Mouse (Mus musculus): Measurements from ENCODE around the gene Tspear. TPM values are rescaled to one million over a fixed set of nuclear protein-coding genes. Genes with fewer than 3 reads are reported as not detected.

Tspear gene
- total RNA-seq, 2 experiments from 2014 or later: not detected

GRCm38 (mm10) chr10:77922681-77923080 is 236.3 kb downstream of the Tspear start:
- no peak for ATAC-seq (ENCODE audit: poor library complexity, severe bottlenecking)

GRCm38 (mm10) chr10:77926140-77926539 is 239.8 kb downstream of the Tspear start:
- peak; percentile 87 for ATAC-seq (ENCODE audit: poor library complexity, severe bottlenecking)

DNA sequence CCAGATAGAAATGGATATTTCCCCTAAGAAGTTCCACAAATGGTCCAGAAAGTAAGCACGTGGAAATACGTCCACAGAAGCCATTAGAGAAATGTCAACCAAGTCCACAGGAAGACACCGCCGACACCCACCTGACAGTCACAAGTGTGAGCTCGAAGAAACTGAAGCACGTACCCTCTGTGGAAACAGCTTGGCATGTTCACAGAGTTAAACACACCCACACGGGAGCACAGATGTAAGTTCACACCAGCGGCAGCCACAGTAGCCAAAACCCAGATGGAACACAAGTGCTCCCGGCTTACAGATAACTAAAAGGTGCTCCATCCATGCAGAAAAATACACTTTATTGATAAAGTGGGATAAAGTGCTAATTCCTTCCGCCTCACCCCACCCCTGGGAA is 241.0 kb downstream of the Tspear start:
- ATAC-seq (ENCODE audit: poor library complexity, severe bottlenecking): no peak

Other genes starting within 250 kb of the Tspear start
- 11.5 and 11.7 TPM in 2 replicates for gene Fam207a, start 170.8 kb upstream of the Tspear start, total RNA-seq (2015)
- 36.3 and 46.5 TPM in 2 replicates for gene Fam207a, start 170.8 kb upstream of the Tspear start, total RNA-seq (2017)
- gene Itgb2, start 156.3 kb upstream of the Tspear start, total RNA-seq (2015): 342 TPM in 2 replicates
- 400 and 419 TPM in 2 replicates for gene Itgb2, start 156.3 kb upstream of the Tspear start, total RNA-seq (2017)
- gene Pttg1ip, start 104.8 kb upstream of the Tspear start, total RNA-seq (2015): 82.8 and 97.8 TPM in 2 replicates
- gene Pttg1ip, start 104.8 kb upstream of the Tspear start, total RNA-seq (2017): 50.0 and 54.8 TPM in 2 replicates
- 22.1 and 22.7 TPM in 2 replicates for gene Sumo3, start 80.5 kb upstream of the Tspear start, total RNA-seq (2015)
- 118 and 137 TPM in 2 replicates for gene Sumo3, start 80.5 kb upstream of the Tspear start, total RNA-seq (2017)
- gene Gm49325, start 80.4 kb upstream of the Tspear start, total RNA-seq (2015): not detected in 2 replicates
- gene Gm49325, start 80.4 kb upstream of the Tspear start, total RNA-seq (2017): not detected in 2 replicates
- gene Ube2g2, start 64.3 kb upstream of the Tspear start, total RNA-seq (2015): 15.3 and 18.1 TPM in 2 replicates
- gene Ube2g2, start 64.3 kb upstream of the Tspear start, total RNA-seq (2017): 27.4 and 40.0 TPM in 2 replicates
- not detected in 2 replicates for gene Gm19402, start 4.2 kb downstream of the Tspear start, total RNA-seq (2015)
- not detected in 2 replicates for gene Gm19402, start 4.2 kb downstream of the Tspear start, total RNA-seq (2017)
- not detected in 2 replicates for gene Gm9508, start 10.7 kb downstream of the Tspear start, total RNA-seq (2015)
- not detected in 2 replicates for gene Gm9508, start 10.7 kb downstream of the Tspear start, total RNA-seq (2017)
- gene Gm10272, start 20.1 kb downstream of the Tspear start, total RNA-seq (2015): not detected in 2 replicates
- gene Gm10272, start 20.1 kb downstream of the Tspear start, total RNA-seq (2017): not detected in 2 replicates
- not detected in 2 replicates for gene Gm10024, start 24.9 kb downstream of the Tspear start, total RNA-seq (2015)
- gene Gm10024, start 24.9 kb downstream of the Tspear start, total RNA-seq (2017): not detected in 2 replicates
- not detected in 2 replicates for gene Gm10142, start 29.2 kb downstream of the Tspear start, total RNA-seq (2015)
- not detected in 2 replicates for gene Gm10142, start 29.2 kb downstream of the Tspear start, total RNA-seq (2017)
- not detected in 2 replicates for gene Krtap12-1, start 34.0 kb downstream of the Tspear start, total RNA-seq (2015)
- gene Krtap12-1, start 34.0 kb downstream of the Tspear start, total RNA-seq (2017): not detected in 2 replicates
- gene Gm10100, start 39.9 kb downstream of the Tspear start, total RNA-seq (2015): not detected in 2 replicates
- gene Gm10100, start 39.9 kb downstream of the Tspear start, total RNA-seq (2017): not detected in 2 replicates
- not detected in 2 replicates for gene Gm18596, start 56.1 kb downstream of the Tspear start, total RNA-seq (2015)
- gene Gm18596, start 56.1 kb downstream of the Tspear start, total RNA-seq (2017): not detected in 2 replicates
- not detected in 2 replicates for gene Gm9736, start 64.8 kb downstream of the Tspear start, total RNA-seq (2015)
- gene Gm9736, start 64.8 kb downstream of the Tspear start, total RNA-seq (2017): not detected in 2 replicates
- gene Gm3233, start 73.1 kb downstream of the Tspear start, total RNA-seq (2015): not detected in 2 replicates
- gene Gm3233, start 73.1 kb downstream of the Tspear start, total RNA-seq (2017): not detected in 2 replicates
- gene Gm3238, start 84.8 kb downstream of the Tspear start, total RNA-seq (2015): not detected in 2 replicates
- gene Gm3238, start 84.8 kb downstream of the Tspear start, total RNA-seq (2017): not detected in 2 replicates
- not detected in 2 replicates for gene Gm7138, start 90.4 kb downstream of the Tspear start, total RNA-seq (2015)
- gene Gm7138, start 90.4 kb downstream of the Tspear start, total RNA-seq (2017): not detected in 2 replicates
- gene Gm3250, start 96.0 kb downstream of the Tspear start, total RNA-seq (2015): not detected in 2 replicates
- not detected in 2 replicates for gene Gm3250, start 96.0 kb downstream of the Tspear start, total RNA-seq (2017)
- not detected in 2 replicates for gene Gm7137, start 101.6 kb downstream of the Tspear start, total RNA-seq (2015)
- gene Gm7137, start 101.6 kb downstream of the Tspear start, total RNA-seq (2017): not detected in 2 replicates
- not detected in 2 replicates for gene Gm9639, start 108.5 kb downstream of the Tspear start, total RNA-seq (2015)
- gene Gm9639, start 108.5 kb downstream of the Tspear start, total RNA-seq (2017): not detected in 2 replicates
- gene Gm19668, start 112.6 kb downstream of the Tspear start, total RNA-seq (2015): not detected in 2 replicates
- not detected in 2 replicates for gene Gm19668, start 112.6 kb downstream of the Tspear start, total RNA-seq (2017)
- gene Gm9507, start 125.3 kb downstream of the Tspear start, total RNA-seq (2015): not detected in 2 replicates
- gene Gm9507, start 125.3 kb downstream of the Tspear start, total RNA-seq (2017): not detected in 2 replicates
- gene Gm2696, start 128.1 kb downstream of the Tspear start, total RNA-seq (2015): not detected in 2 replicates
- gene Gm2696, start 128.1 kb downstream of the Tspear start, total RNA-seq (2017): not detected in 2 replicates
- not detected in 2 replicates for gene Krtap10-4, start 140.5 kb downstream of the Tspear start, total RNA-seq (2015)
- gene Krtap10-4, start 140.5 kb downstream of the Tspear start, total RNA-seq (2017): not detected in 2 replicates
- not detected in 2 replicates for gene Krtap10-10, start 149.4 kb downstream of the Tspear start, total RNA-seq (2015)
- not detected in 2 replicates for gene Krtap10-10, start 149.4 kb downstream of the Tspear start, total RNA-seq (2017)
- gene Gm36176, start 160.2 kb downstream of the Tspear start, total RNA-seq (2015): not detected in 2 replicates
- gene Gm36176, start 160.2 kb downstream of the Tspear start, total RNA-seq (2017): not detected in 2 replicates
- not detected in 2 replicates for gene Gm10318, start 166.3 kb downstream of the Tspear start, total RNA-seq (2015)
- gene Gm10318, start 166.3 kb downstream of the Tspear start, total RNA-seq (2017): not detected in 2 replicates
- not detected in 2 replicates for gene Gm3285, start 175.4 kb downstream of the Tspear start, total RNA-seq (2015)
- not detected in 2 replicates for gene Gm3285, start 175.4 kb downstream of the Tspear start, total RNA-seq (2017)
- 0.07 TPM in 1 of 2 replicates, not detected in the other for gene Lrrc3, start 216.0 kb downstream of the Tspear start, total RNA-seq (2015)
- not detected in 2 replicates for gene Lrrc3, start 216.0 kb downstream of the Tspear start, total RNA-seq (2017)